Comparison of ENCODE assay signal across 8 mouse cellular contexts in the genomic region with DNA sequence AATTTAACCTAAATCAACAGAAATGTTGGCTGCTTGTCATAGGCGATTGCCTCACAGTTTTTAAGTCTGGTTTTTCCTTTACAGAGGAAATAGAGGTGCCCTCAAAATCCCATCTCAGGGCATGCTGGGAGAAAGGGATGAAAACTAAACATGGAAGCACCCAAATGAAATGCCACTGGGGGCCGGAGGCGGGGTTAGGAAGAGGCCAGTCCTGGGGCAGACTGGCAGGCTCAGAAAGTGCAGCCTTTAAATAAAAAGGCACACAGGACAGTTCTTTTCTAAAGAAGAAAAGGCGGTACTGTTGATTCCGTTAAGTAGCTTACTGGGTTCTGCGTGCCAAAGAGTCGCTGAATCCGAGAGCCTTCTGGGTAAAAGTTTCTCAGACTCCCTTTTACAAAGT.
DNase-seq lines count a peak whose midpoint lies in the region; ATAC-seq and TF ChIP-seq lines count a peak whose summit lies in the region.

No protein-coding gene starts in this region.

- TF ChIP-seq POLR2A in myocyte (IDR thresholded peaks at IDR 0.05; ENCODE audit: insufficient read length, low read depth), result no peak

- H3K4me3 ChIP-seq in intestine, embryonic 16.5 days (ENCODE audit: low read length), result peak overlapping the region; percentile 85; the same call in 1 of the 2 replicates
- H3K4me3 ChIP-seq in myocyte, result peak overlapping the region; percentile 63

- peaks cover 36% of the 10 kb centered on the region for H3K79me2 ChIP-seq in myocyte (ENCODE audit: control insufficient read depth, insufficient read depth)

- no peak overlapping the region for H3ac ChIP-seq in myocyte (ENCODE audit: control insufficient read depth, insufficient read length)

- 12% methylated on average over 8 of the region's 8 CpGs for WGBS in intestine, embryonic 16.5 days

- H3K9ac ChIP-seq in intestine, embryonic 16.5 days (ENCODE audit: low read depth, low read length), result peak overlapping the region; percentile 82; the same call in 1 of the 2 replicates

- peak overlapping the region; percentile 97 for H3K27ac ChIP-seq in intestine, embryonic 16.5 days (ENCODE audit: low read length)

- H3K4me2 ChIP-seq in intestine, embryonic 16.5 days (ENCODE audit: low read depth, low read length), result peak overlapping the region; percentile 68
- H3K4me2 ChIP-seq in myocyte (ENCODE audit: low read depth), result peak overlapping the region; percentile 78

- DNase-seq in cerebellum, adult 11-12 months, result no peak
- DNase-seq in ovary, postnatal 14 days (ENCODE audit: low spot score), result peak; percentile 12
- DNase-seq in ovary, adult 18-20 months (ENCODE audit: low spot score), result no peak
- DNase-seq in layer of hippocampus, adult 11-12 months (ENCODE audit: low spot score), result no peak
- no peak for DNase-seq in spleen, postnatal 4 days (ENCODE audit: low spot score in 2 of 2)

- 0 out of 2 replicates have a peak, but pooled peaks have one; percentile 4 for ATAC-seq in cerebellum, adult (ENCODE audit: insufficient number of reproducible peaks, low FRiP score, low TSS enrichment)
- peak; percentile 27 for ATAC-seq in intestine, embryonic 16.5 days

- H3K4me1 ChIP-seq in intestine, embryonic 16.5 days (ENCODE audit: control insufficient read depth, insufficient read depth, low read length), result peaks cover 31% of the 10 kb centered on the region

- H3K9me3 ChIP-seq in intestine, embryonic 16.5 days (ENCODE audit: control insufficient read depth, low read length), result no peaks in the 10 kb centered on the region

- no peaks in the 10 kb centered on the region for H3K36me3 ChIP-seq in intestine, embryonic 16.5 days (ENCODE audit: control insufficient read depth, insufficient read depth, low read length)
- no peaks in the 10 kb centered on the region for H3K36me3 ChIP-seq in myocyte (ENCODE audit: control insufficient read depth, insufficient read depth)

- no peaks in the 10 kb centered on the region for H3K27me3 ChIP-seq in intestine, embryonic 16.5 days (replicated peaks; ENCODE audit: control insufficient read depth, insufficient read depth, low read length)
- H3K27me3 ChIP-seq in myocyte (ENCODE audit: control insufficient read depth, insufficient read depth, insufficient read length), result no peaks in the 10 kb centered on the region

TF ChIP-seq in myocyte, 11 proteins besides CTCF, POLR2A, EP300 and RAD21:
- no peak for TF ChIP-seq MAX (IDR thresholded peaks at IDR 0.05; ENCODE audit: low read depth)
- no peak for TF ChIP-seq TCF12 (IDR thresholded peaks at IDR 0.05; ENCODE audit: insufficient read depth, poor library complexity, severe bottlenecking)
- TF ChIP-seq SRF (IDR thresholded peaks at IDR 0.05; ENCODE audit: control insufficient read depth, insufficient read length, low read depth), result no peak
- TF ChIP-seq USF1 (IDR thresholded peaks at IDR 0.05; ENCODE audit: low read depth), result no peak
- no peak for TF ChIP-seq CEBPB (IDR thresholded peaks at IDR 0.05; ENCODE audit: insufficient read depth, poor library complexity, severe bottlenecking)
- no peak for TF ChIP-seq TCF3 (IDR thresholded peaks at IDR 0.05; ENCODE audit: insufficient read length, low read depth)
- no peak for TF ChIP-seq MYOG (IDR thresholded peaks at IDR 0.05; ENCODE audit: control insufficient read depth in 1 of 3, insufficient read depth in 1 of 3, insufficient read length in 2 of 3, low read depth in 2 of 3)
- no peak for TF ChIP-seq MYOD1 (IDR thresholded peaks at IDR 0.05; ENCODE audit: control insufficient read depth in 1 of 3, insufficient read length in 2 of 3, low read depth in 2 of 3)
- no peak for TF ChIP-seq E2F4 (IDR thresholded peaks at IDR 0.05; ENCODE audit: insufficient read depth)
- no peak for TF ChIP-seq POLR2AphosphoS2 (IDR thresholded peaks at IDR 0.05; ENCODE audit: insufficient read length, low read depth)
- no peak for TF ChIP-seq REST (IDR thresholded peaks at IDR 0.05; ENCODE audit: insufficient read depth, insufficient read length)
